Mouse (Mus musculus) spleen, postnatal 10 days (tissue): ENCODE results near the gene Gm8890.
"Not testable (repeated sequence)": the region's sequence is repeated elsewhere in the genome, so short reads cannot be mapped to it uniquely, and the experiment has no call there.

Experiments
- DNase-seq, 2 experiments: peaks; one replicate each; pipeline ENCODE4 v3.0.0; 2021 to 2022; ENCODE audit warnings: low spot score in 2 of 2

Gene Gm8890

GRCm38 (mm10) chr5:11255733-11256132, at the start of gene Gm8890:
Gm8890 (plus strand) TSS chr5:11256033.
- not testable (repeated sequence) for DNase-seq

DNA sequence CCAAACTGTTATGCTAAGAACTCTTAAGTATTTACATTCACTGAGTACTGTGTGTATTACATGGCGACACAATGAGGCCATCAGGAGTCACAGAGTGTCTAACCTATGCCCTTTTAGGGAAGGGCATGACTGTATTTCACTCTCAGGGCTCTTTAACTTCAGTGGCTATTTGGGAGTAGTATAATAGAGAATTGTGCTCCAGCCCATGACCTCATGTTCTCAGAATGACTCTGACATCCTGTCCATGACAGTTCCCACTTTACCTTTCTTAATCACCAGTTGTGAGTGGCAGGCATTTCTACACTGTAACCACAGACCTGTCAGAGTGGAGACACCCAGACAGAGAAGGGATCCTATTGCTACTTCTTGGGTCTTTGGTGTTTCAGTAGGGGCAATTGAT, 388 bp downstream of the Gm8890 start:
- DNase-seq, result not testable (repeated sequence)
